Mouse (Mus musculus) leukemia stem cell, adult 10-12 weeks (primary cell): ENCODE measurements around the gene Parva. TPM values are rescaled to one million over a fixed set of nuclear protein-coding genes. Genes with fewer than 3 reads are reported as not detected.

ENCODE experiments used
- polyA plus RNA-seq: library from polyadenylated mRNA; stranded (reverse); fragments of >175 nt; gene quantifications from 2 replicates; pipeline ENCODE4 v1.2.3, GENCODE M21; 2012; ENCODE audit warnings: low replicate concordance

Gene Parva
- polyA plus RNA-seq, result 0.47 and 1.1 TPM in 2 replicates

DNA sequence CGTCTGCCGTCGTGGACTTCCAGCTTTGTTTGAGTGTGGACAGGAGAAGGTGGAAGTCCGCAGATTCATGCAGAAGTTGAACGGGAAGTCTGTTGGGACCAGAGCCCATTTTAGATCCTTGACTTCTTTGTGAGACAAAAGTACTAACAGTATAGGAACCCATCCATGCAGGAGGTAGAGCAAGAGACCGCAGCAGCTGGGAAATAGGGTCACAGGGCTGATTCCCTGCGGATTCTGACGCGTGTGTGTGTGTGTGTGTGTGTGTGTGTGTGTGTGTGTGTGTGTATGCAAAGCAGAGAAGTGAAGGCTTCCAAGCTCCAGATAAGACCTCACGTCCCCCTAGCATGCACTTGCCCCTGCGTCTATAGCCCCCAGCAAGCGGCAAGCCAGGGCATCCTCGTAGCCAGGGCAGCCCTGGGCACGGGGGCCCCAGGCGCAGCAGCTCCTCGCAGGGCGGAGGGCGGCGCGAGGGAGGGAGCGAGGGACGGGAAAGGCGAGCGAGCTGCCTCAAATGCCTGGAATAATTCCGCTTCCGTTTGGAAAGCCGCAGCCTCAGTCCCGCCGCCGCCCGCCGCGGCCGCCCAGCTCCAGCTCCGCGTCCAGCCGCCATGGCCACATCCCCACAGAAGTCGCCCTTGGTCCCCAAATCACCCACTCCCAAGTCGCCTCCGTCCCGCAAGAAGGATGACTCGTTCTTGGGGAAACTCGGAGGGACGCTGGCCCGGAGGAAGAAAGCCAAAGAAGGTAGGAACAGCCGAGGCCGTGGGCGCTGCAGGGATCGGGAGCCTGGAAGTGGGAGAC, at the start of gene Parva:
Gene Parva (plus strand): TSS at position 149 of the 801 bp plus-strand sequence.

Other genes starting within 250 kb of the Parva start
- gene Mical2, start 201.6 kb upstream of the Parva start, polyA plus RNA-seq, result 0.19 and 0.58 TPM in 2 replicates